Mouse (Mus musculus) B cell, adult 2 months (primary cell): ENCODE measurements around the gene Pih1d3.
A peak's percentile ranks its signal among the peaks of the same experiment; 100 is the strongest.

ENCODE experiments used
- DNase-seq, 2 experiments: peaks; one replicate each; pipeline ENCODE4 v3.0.0; 2022

The Pih1d3 gene

DNA sequence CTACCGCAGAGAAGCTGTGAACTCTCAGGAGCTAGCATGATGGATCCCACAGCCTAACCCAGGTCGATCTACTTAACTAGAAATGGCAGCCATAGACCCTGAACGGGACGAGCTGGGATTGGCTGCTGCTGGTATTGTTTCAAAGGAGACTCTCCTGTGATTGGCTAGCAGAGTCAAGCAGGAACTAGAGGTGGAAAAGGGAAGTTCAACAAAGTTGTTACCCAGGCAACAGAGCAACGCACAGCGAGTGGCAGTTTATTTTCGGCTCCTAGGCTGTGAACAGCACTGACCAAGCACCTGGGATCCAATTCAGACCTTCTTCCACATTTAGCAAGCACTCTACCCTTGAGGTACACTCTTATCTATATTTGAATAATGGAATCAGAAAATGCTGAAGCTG, at the start of gene Pih1d3, which contains the start of gene 4931428L18Rik:
TSS of gene Pih1d3 (plus strand) at position 275 of the 400 bp plus-strand sequence.
TSS of gene 4931428L18Rik (minus strand) at position 121 of the 400 bp plus-strand sequence.
- DNase-seq: no peak

DNA sequence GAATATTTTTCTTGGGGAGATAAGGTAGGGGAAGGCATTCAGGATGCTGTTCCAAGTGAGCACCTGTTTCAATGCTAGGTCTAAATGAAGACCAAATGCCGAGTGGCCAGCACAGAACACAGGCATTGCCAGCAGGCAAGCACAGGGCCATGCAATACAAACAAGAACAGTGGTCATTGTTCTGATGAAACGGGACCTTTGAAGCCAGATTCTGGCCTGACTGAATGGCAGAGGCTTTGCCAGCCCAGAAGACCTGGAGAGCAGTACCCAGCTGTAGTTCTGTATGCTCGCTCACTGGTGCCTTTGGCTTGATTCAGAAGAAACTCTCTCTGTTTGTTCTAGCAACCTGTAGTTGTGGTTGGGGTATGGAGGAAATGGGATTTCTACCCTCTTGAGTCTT, 47.2 kb upstream of the Pih1d3 start:
- DNase-seq: no peak

DNA sequence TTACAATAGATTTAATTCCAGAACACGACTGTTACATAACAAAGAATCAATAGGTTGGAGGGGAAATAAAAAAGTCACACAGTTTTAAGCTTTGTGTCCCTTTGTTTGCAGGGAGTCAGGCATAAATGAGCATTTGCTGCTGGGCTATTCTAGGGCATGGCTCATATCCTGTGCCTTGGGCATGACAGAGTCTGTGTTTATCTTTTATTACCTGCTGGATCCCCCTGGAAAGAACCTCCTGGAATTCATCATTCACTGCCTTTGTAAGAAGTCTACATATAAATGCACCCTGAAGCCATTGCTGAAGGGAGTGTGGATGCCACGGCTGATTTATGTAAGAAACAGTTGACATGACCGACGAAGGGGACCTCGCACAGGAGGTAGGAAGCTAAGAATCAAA, 46.5 kb upstream of the Pih1d3 start, which contains the start of gene Lgsn:
TSS of gene Lgsn (plus strand) at position 301 of the 400 bp plus-strand sequence.
- no peak for DNase-seq

DNA sequence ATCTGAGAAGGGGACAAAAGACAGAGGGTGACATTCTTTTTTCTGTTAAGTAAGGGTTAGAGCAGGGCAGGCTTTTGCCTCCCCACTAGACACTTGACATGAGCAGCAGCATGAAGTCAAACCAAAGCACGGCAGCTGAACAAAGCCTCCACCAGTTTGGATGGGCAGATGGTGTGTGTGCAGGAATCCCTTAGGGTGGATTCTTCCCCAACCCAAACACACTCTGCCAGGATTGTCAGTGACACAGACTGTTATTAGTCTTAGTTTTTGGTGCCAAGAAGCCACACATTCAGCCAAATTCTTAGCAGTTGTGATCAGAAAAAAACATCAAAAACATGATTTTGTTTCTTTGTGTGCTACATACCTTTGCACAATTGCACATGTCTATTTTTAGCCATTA, 44.4 kb upstream of the Pih1d3 start:
- no peak for DNase-seq

DNA sequence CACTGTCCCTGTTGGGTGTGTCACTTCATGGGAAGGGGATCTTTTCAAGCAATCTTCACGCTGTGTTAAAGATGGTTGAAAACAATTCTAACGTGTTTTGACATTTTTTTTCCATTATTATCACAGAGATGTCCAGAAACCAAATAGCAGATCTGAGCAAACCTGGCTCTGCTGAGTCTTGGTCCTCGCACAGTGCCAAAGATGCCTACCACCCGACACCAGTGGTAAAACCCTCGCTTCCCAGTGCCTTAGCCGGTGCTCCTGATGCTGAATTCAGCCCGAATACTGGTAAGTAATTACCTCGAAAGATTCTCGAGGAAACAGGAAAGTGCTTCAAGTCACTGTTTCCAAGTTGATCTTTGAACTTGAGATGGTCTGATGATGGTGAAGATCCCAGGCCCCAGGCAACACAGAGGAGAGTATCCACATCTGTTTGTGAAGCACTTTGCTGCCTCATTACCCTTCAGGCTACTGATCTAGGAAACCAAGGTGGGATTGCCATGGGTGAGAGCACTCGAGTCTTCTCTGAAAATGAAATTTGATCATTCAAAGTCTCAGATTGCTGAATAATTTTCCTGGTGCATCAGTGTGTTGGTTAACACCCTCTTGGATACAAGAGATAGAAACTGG, 32.3 kb upstream of the Pih1d3 start:
- no peak for DNase-seq

DNA sequence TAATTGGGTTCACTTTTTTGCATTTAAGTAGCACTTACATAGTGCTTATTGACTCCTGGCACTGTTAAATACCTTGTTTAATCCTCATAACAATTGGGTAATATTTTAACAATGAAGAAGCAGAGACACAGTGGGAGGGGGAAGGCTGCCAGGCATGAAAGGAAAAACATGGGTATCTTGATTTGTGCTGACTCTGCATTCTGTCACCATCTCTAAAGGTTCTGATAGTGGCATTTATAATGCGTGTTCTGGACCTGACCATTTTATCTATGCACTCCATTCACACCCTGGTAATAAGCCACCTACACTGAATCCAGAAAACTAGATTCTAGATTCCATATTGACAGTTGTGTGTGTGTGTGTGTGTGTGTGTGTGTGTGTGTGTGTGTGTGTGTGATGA, 27.0 kb upstream of the Pih1d3 start:
- no peak for DNase-seq

DNA sequence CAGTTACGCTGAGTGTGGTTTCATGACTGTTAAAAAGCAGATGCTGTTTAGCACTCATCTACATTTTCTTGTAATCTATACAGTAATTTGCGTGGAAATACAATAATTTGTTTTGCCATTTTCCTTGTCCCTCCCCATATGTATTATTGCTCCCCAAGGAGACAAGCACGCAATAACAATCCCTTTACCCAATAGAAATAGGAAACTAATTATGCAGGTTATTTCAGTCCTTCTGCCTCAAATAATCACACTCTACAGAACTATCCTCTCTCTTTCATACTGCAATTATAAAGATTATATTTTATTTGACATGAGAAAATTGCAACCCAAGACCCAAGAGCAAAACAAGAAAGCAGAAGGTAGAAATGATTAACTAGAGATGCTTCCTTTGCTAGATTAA, 25.7 kb upstream of the Pih1d3 start:
- no peak for DNase-seq

DNA sequence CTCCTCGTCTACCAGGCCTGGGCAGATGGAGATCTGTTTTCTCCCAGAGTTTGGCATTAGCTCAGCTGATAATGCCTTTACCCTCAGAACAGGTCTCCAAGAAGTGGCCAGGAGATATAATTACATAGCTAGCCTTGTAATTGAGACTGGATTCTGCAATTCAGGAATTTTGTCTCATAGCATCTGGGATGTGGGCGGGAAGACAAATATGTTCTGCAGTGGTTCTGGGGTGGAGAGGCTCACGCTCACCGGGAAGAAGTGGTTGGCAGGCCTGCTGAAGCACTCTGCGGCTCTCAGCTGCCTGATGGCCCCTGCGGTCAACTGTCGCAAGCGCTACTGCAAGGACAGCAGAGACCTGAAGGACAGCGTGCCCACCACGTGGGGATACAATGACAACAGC, 18.9 kb upstream of the Pih1d3 start:
- DNase-seq: no peak

DNA sequence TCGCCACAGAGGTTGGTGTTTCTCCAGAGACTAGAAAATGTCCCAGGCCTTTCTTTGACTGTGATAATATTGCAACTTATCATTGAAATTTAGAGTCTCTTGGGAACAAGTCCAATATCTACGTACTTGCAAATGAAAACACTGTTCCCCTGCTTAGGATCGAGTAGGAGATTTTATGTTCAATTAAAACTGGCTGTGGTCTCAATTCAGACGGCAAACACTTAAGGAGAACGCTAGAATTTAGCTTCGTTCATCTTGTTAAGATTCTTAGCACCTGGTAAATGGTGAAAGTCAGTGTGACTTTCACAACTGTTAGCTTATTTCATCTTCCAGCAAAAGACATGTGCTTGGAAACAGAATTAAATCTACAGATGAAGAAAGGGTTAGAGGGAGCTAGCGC, 17.3 kb upstream of the Pih1d3 start:
- DNase-seq: no peak

DNA sequence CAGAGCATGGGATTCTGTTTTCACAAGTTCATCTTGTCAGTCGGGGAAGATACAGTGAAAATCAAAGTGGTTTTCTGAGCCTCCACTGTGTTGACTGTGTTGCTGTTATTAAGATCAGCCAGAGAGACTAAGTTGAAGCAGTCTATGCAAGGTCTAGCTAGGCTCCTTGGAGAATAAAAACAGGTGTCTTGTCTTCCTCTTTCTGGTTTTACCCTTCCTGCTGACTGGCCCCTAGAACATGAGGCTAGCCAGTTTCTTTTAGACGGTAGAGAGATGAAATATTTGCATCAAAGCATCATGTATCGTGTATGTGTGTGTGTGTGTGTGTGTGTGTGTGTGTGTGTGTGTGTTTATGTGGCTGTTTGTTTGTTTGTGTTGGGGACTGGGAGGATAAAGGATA, 16.9 kb upstream of the Pih1d3 start:
- DNase-seq: peak in 1 of 2 experiments; percentile 1

DNA sequence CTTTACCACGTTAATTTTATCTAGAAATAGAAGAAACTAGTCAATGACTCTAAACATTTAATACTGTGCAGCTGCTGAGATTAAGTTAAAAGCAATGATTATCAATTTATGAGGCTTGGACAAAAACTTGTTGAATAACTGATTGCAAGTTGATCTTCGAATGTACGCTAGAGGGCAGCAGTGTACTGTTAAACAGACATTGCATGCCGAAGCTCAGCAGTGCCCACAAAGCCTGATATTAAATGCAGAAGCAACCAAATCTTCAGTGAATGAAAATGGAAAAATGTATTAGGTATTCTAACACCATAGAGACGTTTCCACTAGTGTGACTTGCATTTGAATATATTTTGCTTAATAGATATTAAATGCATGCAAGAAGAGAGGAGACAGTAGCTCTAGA, 12.5 kb upstream of the Pih1d3 start:
- DNase-seq: peak; percentile 41 to 42

DNA sequence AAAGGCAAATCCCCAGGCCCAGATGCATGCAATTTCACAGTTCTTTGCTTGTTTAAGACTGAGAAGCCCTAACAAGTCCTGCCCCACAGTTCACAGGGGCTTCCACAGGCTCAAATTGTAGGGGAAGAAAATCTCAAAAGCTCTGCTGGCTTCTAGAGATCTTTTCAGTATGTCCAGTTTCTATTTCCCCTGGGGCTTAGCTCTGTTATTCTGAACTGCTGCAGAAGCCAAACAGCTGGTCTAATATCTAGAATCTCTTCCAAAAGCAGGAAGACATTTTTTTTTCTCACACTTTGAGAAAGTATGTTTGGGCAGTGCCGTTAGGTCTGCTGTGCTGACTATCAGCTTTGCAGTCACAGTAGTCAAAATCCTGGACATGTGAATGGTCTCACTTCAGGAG, 7.8 kb upstream of the Pih1d3 start:
- DNase-seq: no peak

DNA sequence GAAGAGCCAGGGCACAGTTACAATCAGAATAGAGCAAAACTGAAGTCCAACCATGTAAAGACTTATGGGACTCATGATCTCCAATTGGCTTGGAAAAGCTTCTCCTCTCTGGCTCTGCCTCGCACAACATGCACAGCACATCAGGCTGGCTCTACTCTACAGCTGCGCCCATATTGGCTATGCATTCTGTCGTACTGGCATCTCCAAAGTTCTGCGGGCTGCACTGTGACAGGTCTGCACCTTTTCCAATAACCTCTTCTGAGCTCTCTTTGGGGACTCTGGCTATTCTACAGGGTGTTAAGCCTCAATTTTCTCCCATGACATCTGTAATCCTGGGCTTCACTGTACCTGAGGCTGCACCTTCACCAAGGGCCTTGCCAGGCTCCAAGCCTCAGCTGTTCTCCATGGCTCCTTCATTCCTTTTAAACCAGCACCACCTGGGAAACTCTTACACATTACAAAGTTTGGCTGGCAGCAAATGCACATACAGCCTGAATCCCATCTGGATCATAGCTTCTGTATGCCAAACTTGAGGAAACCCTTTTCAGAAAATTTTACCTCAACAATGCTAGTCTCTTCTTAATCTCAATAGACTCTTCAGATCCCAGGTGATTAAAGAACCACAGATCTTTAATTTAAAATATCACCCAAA, 1.9 kb upstream of the Pih1d3 start:
- DNase-seq: no peak

DNA sequence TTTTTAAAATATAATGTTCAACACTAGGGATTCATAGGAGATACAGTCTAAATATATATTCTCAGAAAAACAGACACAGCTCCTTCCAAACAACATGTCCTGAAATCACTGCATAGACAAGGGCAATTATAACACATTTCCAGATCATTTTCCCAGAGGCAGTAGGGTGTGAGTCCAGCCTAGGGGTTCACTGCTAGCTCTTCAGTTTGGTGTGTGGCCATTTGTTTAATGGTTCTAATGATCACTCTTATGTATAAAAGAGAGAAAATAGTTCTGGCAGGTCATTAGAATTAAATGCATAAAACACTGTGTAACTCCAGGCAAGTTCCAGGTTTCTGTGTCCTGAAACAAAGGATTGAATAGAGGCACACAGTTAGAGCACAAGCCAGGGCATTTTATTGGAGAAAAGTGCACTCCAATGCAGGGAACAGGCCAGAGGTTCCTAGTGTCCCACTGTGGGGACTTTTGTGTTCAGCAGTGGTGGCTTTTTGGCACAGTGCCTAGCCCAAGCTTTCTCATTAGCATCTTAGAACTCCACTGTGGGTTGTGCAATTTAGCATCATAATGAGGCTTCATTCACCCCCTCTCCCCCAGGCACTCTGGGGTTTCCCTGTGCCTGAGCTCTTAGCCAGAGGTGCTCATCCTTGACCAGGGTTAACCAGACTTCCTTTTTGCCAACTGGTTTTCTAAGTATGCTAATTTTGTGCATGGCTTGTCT, 10.8 kb downstream of the Pih1d3 start:
- no peak for DNase-seq

DNA sequence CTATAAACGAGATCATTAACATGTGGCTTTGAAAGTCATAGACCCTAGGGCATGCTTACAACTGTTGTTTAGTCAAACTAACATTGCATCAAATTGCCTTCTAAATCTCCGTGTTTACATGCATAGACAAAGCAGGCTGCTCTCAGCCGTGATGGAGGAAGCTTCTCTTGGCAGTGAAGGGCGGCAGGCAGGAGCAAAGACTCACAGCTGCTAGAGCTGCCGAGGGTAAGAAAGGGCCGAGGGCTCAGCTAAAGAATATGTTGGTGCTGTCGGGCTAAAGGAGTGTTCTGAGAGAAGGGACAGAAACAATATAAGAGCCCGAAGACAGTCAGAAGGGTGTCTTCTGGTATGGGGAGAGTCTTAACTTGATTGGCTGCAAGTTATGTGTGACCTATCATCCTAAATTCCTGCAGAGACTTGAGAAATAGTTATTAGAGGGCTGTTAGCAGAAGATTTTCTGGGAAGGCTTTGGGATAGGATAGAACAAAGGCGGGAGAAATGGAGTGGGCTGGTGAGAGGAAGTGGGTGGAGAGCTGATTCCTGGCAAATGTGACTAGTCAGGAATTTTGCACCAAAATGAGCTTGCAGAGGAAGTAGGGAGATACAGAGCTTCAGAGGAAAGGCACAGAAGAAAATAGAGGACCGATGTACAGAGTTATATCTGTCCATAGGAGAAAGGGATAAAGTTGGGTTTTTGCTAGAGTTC, 37.7 kb downstream of the Pih1d3 start:
- no peak for DNase-seq
